Comparison of ENCODE assay signal across 8 mouse cellular contexts in genomic region chr10:4123280-4123945, GRCm38 (mm10).
DNase-seq lines count a peak whose midpoint lies in the region; ATAC-seq and TF ChIP-seq lines count a peak whose summit lies in the region.
"Not testable (repeated sequence)": the region's sequence is repeated elsewhere in the genome, so short reads cannot be mapped to it uniquely, and the experiment has no call there.

No protein-coding gene starts in this region.

- H3K4me1 ChIP-seq in heart, embryonic 13.5 days = peaks cover 34% of the 10 kb centered on the region
- H3K4me1 ChIP-seq in kidney, postnatal 0 days (replicated peaks; ENCODE audit: insufficient read depth, low read length) = peaks cover 21% of the 10 kb centered on the region
- peaks cover 15% of the 10 kb centered on the region for H3K4me1 ChIP-seq in liver, embryonic 12.5 days
- peaks cover 14% of the 10 kb centered on the region for H3K4me1 ChIP-seq in lung, embryonic 14.5 days (ENCODE audit: insufficient read depth)

- not testable (repeated sequence) for H3K9me3 ChIP-seq in heart, embryonic 13.5 days; kidney, postnatal 0 days (replicated peaks; ENCODE audit: low read length); liver, embryonic 12.5 days (replicated peaks); lung, embryonic 14.5 days (ENCODE audit: low read depth, low read length)

- H3K36me3 ChIP-seq in heart, embryonic 13.5 days; kidney, postnatal 0 days (ENCODE audit: insufficient read depth, low read length); lung, embryonic 14.5 days (ENCODE audit: insufficient read depth): not testable (repeated sequence)
- H3K36me3 ChIP-seq in liver, embryonic 12.5 days = peaks cover 49% of the 10 kb centered on the region

- not testable (repeated sequence) for TF ChIP-seq CTCF in kidney, postnatal 0 days (IDR thresholded peaks at IDR 0.05; ENCODE audit: low read depth); lung, embryonic 14.5 days (IDR thresholded peaks at IDR 0.05; ENCODE audit: low read depth)

- not testable (repeated sequence) for H3K4me2 ChIP-seq in heart, embryonic 13.5 days; kidney, postnatal 0 days (ENCODE audit: low read length); liver, embryonic 12.5 days; lung, embryonic 14.5 days

- not testable (repeated sequence) for H3K9ac ChIP-seq in heart, embryonic 13.5 days; kidney, postnatal 0 days (ENCODE audit: low read depth, low read length); liver, embryonic 12.5 days; lung, embryonic 14.5 days

- peak; percentile 14 for DNase-seq in A20 (ENCODE audit: low read depth, low spot score)
- DNase-seq in NIH3T3 (ENCODE audit: low read depth) = peak; percentile 43
- peak; percentile 41 for DNase-seq in adrenal gland, postnatal 14 days
- DNase-seq in kidney, adult 11 months = peak; percentile 20
- DNase-seq in kidney, postnatal 0 days (ENCODE audit: low spot score) = peak; percentile 51
- DNase-seq in lung, embryonic 14.5 days = peak; percentile 21

- not testable (repeated sequence) for H3K4me3 ChIP-seq in heart, embryonic 13.5 days; kidney, postnatal 0 days (replicated peaks; ENCODE audit: low read depth, low read length); liver, embryonic 12.5 days; lung, embryonic 14.5 days (ENCODE audit: low read depth, low read length)

- ATAC-seq in heart, embryonic 13.5 days (ENCODE audit: extremely low read depth, insufficient number of reproducible peaks, low FRiP score, low TSS enrichment); lung, embryonic 14.5 days (ENCODE audit: insufficient read depth): not testable (repeated sequence)
- ATAC-seq in kidney, postnatal 0 days (replicated peaks; ENCODE audit: low FRiP score, low read depth) = peak; percentile 70
- peak; percentile 49; the same call in 1 of the 2 replicates for ATAC-seq in liver, embryonic 12.5 days

- H3K27me3 ChIP-seq in heart, embryonic 13.5 days (replicated peaks); kidney, postnatal 0 days (ENCODE audit: insufficient read depth, low read length); liver, embryonic 12.5 days (replicated peaks); lung, embryonic 14.5 days (ENCODE audit: insufficient read depth, low read length): not testable (repeated sequence)

- 69% methylated on average over 7 of the region's 7 CpGs for WGBS in heart, embryonic 13.5 days
- WGBS in kidney, postnatal 0 days = 49% methylated on average over 7 of the region's 7 CpGs
- 80% methylated on average over 7 of the region's 7 CpGs for WGBS in liver, embryonic 12.5 days (ENCODE audit: insufficient replicate concordance)
- 68% methylated on average over 7 of the region's 7 CpGs for WGBS in lung, embryonic 14.5 days

- H3K27ac ChIP-seq in heart, embryonic 13.5 days (replicated peaks) = peak overlapping the region; percentile 25; the same call in 1 of the 2 replicates
- peak overlapping the region; percentile 5; the same call in 1 of the 2 replicates for H3K27ac ChIP-seq in kidney, postnatal 0 days
- H3K27ac ChIP-seq in liver, embryonic 12.5 days; lung, embryonic 14.5 days (ENCODE audit: low read depth): not testable (repeated sequence)
